Mouse (Mus musculus) adrenal gland, postnatal 14 days (tissue): ENCODE data around the gene Rmnd5a. TPM values are rescaled to one million over a fixed set of nuclear protein-coding genes. Genes with fewer than 3 reads are reported as not detected.
"Not testable (repeated sequence)": the region's sequence is repeated elsewhere in the genome, so short reads cannot be mapped to it uniquely, and the experiment has no call there.

ENCODE experiments used
- DNase-seq: peaks from one replicate; pipeline ENCODE4 v3.0.0; 2021; ENCODE audit warnings: mixed read lengths
- long read RNA-seq, 2 experiments: library from polyadenylated mRNA; stranded (forward); transcript quantifications; one replicate each; pipeline ENCODE4 v2.0.0; 2021
- total RNA-seq: library from RNA; stranded (reverse); gene quantifications from 2 replicates; pipeline ENCODE4 v1.2.3, GENCODE M21; 2021

The Rmnd5a gene
- total RNA-seq = 72.6 and 78.7 TPM in 2 replicates
- long read RNA-seq, experiment 1, full-length matches to known transcripts = 13 of 31 reads
- long read RNA-seq, experiment 1, partial matches to known transcripts = 1 of 31 reads
- long read RNA-seq, experiment 1, other reads (novel, unspliced or antisense) = 17 of 31 reads
- long read RNA-seq, experiment 2, full-length matches to known transcripts = 7 of 22 reads
- long read RNA-seq, experiment 2, partial matches to known transcripts = 12 of 22 reads
- long read RNA-seq, experiment 2, other reads (novel, unspliced or antisense) = 3 of 22 reads

DNA sequence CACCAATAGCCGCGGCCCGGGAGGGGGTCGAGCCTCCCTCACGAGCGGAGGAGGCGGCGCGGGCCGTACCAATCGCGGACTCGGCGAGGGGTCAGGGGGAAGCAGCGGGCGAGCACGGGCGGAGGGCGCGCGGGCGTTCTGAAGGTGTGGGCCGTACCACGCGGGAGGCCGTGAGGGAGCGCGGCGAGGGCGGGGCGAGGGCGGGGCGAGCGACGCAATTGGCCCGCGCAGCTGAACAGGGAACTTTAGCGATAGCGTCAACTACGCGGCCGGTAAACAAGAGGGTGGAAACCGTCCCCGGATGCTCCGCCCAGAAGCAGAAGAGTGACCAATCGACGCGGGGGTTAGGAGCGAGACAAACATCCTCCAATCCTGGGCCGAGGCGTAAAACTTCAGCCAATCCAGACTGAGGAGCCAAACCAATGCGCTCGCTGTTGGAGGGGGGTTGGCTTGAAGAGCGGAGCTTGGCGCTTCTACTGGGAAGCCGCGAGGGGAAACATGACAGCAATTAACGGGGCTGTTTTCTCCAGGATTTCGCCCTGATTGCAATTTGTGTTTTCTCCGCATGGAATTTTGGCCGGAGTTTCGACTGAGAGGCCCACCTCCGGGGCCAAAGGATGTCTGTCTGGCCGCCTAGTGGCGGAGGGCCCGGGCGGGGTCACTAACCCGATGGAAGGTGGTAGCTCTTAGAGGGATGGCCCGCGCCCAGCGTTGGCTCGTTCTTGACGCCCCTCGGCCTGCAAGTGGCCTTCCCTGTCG lies at the start of gene Rmnd5a:
TSS of gene Rmnd5a (minus strand) at position 146 of the 759 bp plus-strand sequence.
- DNase-seq = peak; percentile 100

DNA sequence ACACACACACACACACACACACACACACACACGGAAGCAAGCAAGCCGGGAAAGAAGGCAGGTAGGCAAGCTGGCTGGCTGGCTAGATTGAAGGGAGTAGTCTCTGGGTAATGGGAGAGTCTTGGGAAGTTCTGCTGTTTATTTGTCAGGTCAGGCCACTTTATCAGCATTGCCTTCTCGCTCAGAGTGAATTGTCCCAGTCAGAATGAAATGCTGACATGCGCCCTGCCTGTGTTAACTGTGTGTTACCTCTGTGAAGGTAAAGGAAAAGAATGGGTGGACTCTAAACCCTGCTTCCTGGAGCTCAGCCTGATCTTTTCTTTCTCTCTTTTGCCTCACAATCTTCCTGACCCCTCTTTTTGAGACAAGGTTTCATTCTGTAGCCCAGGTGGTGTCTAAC lies 47.5 kb upstream of the Rmnd5a start:
- DNase-seq = no peak

GRCm38 (mm10) chr6:71486867-71487266 lies 46.4 kb upstream of the Rmnd5a start:
- DNase-seq = no peak

DNA sequence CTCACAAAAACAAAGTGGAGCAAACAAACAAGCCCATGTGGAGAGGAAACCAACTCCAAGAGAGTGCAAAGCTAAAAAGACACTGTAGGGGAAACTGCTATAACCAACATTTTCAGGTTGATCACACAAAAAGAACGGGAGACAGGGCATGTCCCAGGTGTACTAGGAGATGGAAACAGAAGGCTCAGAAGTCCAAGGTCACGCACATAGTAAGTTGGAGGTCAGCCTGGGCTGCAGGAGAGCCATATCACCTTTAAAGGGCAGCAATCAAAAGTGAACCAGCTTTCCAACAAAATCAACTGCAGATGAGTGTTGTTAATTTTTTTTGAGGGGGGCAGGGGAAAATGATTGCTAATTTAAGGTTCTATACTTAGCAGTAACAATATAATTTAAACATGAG lies 45.8 kb upstream of the Rmnd5a start:
- DNase-seq = no peak

GRCm38 (mm10) chr6:71485246-71485645 lies 44.8 kb upstream of the Rmnd5a start:
- peak; percentile 41 for DNase-seq

- DNase-seq = no peak
These were observed 40.7 kb upstream of the Rmnd5a start for GRCm38 (mm10) chr6:71481136-71481535.

DNA sequence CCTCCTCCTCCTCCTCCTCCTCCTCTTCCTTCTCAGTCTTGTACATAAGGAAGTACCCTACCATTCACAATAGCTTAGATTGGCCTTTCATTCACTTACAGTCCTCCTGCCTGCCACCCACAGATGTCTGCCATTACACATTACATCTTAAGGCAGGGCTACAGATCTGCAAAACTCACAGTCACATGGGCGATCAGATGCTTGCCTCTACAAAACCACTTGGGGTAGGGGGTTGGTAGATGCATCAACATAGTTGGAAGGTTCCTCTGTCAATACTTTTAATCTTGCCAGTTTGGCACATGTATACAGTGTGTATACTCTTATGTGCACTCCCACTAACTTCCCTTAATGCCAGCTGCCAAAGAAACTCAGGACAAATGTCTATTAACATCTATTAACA lies 39.7 kb upstream of the Rmnd5a start:
- no peak for DNase-seq

DNA sequence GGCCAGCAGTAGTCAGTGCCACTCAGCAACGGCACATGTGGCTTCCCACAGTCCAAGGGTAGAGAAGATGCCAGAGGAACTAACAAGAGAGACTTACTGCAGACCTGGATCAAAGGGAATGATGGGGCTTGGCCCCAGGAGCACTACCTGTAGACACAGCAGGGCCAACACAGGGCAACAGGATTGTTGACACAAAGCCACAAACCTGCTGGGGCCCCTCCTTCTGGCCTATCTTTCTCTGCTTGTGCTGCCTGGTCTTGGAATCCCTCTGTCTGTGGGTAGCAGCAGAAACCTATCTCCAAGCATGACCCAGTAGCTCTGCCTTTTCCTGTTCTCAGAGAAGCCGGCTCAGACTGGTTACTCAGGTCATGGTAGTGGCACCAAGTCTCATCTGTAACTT lies 39.2 kb upstream of the Rmnd5a start:
- not testable (repeated sequence) for DNase-seq

- not testable (repeated sequence) for DNase-seq
These were observed 38.6 kb upstream of the Rmnd5a start for GRCm38 (mm10) chr6:71478816-71479568.

DNA sequence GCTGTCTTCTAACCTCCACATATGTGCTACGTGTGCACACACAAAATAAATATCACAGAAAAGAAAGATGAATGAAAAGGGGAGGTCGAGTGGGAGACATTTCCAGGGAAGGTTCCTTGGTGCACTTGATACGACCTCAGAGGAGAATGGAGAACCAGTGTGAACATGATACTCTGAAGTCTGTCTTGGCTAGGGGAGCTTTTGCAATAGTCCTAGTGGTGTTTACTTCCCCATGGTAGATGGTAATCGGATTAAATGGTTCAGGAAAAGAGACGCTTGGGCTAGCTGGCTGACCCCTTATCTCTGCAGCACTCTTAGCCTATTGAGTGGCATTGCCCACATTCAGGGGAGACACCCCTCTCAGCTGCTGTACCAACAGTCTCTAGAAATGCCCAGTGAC lies 36.3 kb upstream of the Rmnd5a start:
- DNase-seq = no peak

DNA sequence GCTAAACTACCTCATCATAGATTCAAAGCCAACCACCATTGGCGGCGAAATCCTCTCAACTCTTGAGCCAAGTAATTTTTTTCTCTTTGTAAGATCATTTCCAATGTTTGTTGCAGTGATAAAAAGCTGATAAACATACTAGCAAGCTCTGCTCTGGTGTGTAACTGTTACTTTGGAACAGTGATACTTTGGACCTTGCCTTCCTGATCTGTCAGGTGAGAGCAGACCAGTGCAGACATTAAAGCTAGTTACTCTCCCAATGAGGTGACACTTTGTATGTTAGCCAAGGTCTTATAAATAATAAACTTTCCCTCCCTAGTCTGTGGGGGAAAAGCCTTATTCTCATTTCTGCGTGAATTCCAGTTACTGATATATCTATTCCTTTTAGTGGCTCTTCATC lies 35.2 kb upstream of the Rmnd5a start:
- DNase-seq = no peak

DNA sequence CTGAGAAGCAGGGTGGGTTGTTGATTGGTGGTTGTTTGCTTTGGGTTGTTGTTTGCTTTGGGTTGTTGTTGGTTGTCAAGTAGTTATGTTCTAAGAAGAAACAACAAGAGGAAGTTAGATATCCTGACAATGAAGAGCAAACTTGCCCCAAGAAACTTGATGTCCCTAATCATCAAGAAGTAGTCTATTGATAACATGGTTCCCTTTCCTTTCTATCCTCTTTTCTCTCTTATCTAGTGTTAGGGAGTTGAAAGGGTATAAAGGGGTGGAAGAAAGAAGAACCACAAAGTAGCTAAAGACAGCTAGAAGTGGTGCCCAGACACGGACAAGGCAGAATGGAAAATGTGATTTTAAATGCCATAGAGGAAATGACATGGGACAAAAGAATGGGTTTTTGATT lies 32.3 kb upstream of the Rmnd5a start:
- no peak for DNase-seq

DNA sequence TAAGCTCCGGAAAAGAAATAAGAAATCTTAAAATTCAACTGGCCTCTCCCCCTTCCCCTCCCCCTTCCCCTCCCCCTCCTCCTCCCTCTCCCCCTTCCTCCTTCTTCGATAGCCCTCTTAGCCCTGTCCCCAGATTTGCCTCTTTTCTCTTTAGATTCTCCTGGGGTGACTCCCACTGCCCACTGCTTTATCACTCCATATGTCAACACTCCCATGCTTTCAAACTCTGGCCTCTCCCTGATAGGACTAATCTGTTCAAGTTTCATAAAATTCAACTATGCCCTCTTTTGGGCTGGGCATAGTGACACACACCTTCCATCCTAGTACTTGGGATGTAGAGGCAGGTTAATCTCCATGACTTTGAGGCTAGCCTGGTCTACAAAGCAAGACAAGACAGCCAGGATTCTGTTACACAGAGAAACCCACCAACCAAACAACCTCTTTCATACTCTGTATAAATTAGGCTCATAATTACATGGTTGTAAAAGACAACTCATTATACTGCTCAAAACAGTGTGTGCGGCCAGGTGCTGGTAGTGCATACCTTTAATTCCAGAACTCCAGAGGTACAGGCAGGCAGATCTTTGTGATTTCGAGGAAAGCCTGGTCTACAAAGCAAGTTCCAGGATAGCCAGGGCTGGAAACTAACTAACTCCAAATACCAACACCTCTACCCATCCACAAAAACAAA lies 31.5 kb upstream of the Rmnd5a start:
- no peak for DNase-seq

GRCm38 (mm10) chr6:71469291-71469690 lies 28.9 kb upstream of the Rmnd5a start:
- peak; percentile 57 for DNase-seq

- no peak for DNase-seq
These were observed 27.3 kb upstream of the Rmnd5a start for GRCm38 (mm10) chr6:71467766-71468165.

DNA sequence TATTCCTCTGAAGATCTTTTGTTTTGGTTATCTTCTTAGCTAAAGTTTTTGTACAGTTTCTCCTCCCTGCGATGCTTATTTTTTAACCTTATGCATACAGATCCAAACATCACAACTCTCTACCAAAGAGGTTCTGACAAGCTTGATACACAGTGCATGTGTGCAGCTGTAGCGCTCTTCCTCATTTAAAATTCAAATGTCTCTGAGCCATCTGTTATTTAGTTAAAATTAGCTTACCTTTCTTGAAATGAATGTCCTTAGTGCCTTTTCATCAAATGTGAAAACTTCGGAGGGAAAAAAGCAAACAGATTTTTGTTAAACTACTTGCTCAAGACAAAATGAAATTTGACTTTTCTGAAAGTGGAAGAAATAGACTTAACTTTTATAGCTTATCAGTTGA lies 24.7 kb upstream of the Rmnd5a start:
- no peak for DNase-seq

GRCm38 (mm10) chr6:71457956-71458608 lies 17.6 kb upstream of the Rmnd5a start:
- DNase-seq = no peak

DNA sequence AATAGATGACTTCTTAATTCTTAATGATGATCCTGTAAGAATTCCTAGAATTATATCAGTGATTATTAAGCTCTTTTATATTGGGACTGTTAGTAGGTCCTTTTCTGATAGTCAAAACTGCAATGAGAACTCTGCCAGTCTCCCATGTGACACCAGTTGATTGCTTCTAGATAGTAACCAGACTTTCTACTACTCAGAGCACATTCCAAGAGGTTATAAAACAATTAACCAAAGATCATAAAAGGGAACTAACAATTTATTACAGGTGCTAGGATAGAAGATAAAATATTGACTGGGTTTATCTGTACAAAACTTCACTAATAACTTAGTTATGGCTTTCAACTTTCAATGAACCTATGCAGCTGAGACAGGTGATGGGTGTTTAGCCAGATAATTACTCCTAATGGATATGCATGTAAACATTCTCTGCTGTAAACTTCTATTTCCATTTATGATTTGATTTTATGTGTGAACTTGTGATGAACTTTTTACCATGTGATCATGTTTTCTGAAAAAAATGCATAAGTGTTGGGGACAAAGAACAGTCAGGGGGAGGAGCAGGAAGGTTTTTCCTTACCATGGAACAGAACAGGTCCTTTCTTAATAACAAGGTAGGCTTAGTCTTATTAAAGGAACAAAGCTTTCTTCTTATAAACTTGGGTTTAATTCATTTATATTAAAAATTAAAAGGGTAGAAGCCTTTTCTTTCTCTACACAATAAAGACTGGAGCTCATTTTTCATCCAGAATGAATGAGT lies 13.7 kb upstream of the Rmnd5a start:
- DNase-seq = not testable (repeated sequence)

- DNase-seq = no peak
These were observed 12.4 kb upstream of the Rmnd5a start for GRCm38 (mm10) chr6:71452792-71453191.

DNA sequence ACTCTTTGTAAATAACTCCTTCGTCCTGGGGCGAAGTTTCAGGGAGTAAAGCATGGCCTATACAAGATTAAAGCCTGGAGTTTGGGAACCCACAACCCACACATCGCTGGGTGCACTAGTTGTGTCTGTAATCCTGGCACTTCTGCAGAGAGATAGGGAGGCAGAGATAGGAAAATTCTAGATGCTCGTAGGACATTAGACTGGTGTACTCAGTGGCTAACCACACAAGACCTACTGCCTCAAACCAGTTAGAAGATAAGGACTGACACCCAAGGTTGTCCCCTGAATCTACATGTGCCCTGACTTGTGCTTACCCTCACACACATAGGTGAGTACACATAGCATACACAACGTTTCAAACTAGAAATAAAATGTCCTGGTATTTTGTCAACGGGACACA lies 5.1 kb upstream of the Rmnd5a start:
- DNase-seq = no peak

DNA sequence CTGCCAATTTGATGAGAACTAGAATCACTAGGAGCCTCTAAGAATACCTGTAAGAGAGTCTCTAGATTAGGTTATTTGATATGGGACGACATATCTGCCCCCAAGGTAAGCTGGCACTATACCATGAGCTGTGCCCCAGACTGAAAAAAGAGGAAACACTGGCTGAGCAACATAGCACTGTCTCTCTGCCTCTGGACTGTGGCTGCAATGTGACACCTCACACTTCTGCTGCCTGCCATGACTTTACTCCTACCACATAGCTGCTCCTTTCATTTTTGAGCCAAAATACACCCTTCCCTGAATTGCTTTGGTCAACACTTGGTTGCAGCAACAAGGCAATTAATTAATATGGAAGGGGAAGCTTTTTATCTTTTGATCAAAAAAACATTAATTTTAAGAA lies 4.3 kb upstream of the Rmnd5a start:
- no peak for DNase-seq
